Mouse (Mus musculus) Patski (cell line): ENCODE measurements at regions not wholly inside any gene's neighbourhood (a gene's known extent, or its start where the extent isn't known, plus 50 kb on each side); places are given as distances from the start of the nearest gene placed in this dataset.

Experiments used
- ATAC-seq: fragments of 100-300 bp; one replicate; pipeline ENCODE4 v1.8.0; 2021
- CTCF ChIA-PET: fragments of 350-600 bp; sonication (Branson Sonifier 250); formaldehyde crosslinking; loops from one replicate; lab custom pipeline; 2022; ENCODE audit warnings: inconsistent platforms; lab: Charles Lee
- POLR2A ChIA-PET: fragments of 350-600 bp; sonication (Branson Sonifier 250); formaldehyde crosslinking; loops from one replicate; lab custom pipeline; 2022; ENCODE audit warnings: antibody characterized with exemption, inconsistent platforms; lab: Charles Lee
- DNase-seq: peaks from one replicate; pipeline ENCODE4 v3.0.0-alpha.2; 2011; ENCODE audit warnings: low read depth, low spot score
- H3K27me3 ChIP-seq: fragments of 371-371 bp; one replicate; pipeline ENCODE4 v1.5.1; 2021
- CTCF ChIP-seq: fragments of 100-300 bp; IDR thresholded peaks from one replicate; pipeline ENCODE4 v1.5.1; 2021
- in situ Hi-C: fragments of 300-500 bp; cut with MboI; formaldehyde crosslinking; loops from 3 replicates; pipeline ENCODE4 v1.11.1; 2018; ENCODE audit warnings: low pct_unique_long_range_greater_than_20kb, mixed read lengths

DNA sequence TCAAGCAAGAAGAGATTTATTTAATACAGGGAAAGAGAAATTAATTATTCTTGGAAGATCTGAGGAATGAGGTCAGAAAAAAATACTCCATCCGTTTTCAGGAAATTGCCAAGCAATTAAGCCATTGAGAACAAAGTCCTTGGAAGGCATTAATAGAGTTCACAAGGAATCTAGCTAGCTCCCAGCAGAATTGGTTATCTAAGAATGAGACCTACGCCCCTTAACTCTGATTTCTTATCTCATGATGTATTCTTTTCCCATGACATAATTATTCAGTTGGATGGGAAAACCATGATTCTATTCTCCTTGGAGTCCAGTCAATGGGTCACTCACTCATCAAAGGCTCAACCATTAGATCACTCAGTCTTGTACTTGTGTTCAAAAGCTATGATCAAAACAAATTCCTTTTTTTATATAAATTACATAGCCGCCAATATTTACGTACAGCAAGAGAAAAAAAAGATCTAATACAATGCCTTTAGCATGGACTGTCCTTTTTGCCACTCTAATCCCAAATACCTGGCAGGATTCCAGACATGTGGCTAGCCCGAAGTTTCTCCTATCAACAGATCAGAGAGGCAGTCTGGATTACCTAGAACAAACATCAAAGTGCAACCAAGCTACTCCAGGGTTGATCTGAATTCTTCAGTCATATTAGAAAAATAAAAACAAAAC is 213.3 kb downstream of the Galc start:
- no peaks in the 10 kb centered on the region for H3K27me3 ChIP-seq
- CTCF ChIA-PET, result no interaction called here
- POLR2A ChIA-PET, result no interaction called here
- ATAC-seq (no peak), DNase-seq (no peak)
- in situ Hi-C loops, result no loop called here
- TF ChIP-seq CTCF, result no peak

DNA sequence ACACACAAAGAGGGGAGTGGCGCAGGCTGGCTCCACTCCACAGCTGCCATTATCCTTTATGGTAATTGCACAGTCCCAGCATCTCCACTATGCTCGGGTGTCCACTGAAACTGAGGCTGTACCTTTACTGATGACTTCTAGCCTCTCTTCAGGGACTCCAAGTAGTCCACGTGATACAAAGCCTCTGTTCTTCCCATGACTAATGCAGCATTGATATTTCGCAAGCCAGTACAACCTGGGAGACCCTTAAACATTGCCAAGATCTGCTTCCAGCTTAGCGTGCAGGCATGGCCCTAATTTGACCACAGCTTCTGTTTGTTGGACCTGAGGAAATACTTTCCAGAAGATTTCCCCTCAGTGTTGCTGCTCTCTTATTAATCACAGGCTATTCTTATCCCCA is 215.8 kb downstream of the Galc start:
- no peaks in the 10 kb centered on the region for H3K27me3 ChIP-seq
- no peak for TF ChIP-seq CTCF
- ChIA-PET CTCF (no interaction called here), POLR2A (no interaction called here)
- peak; percentile 75 for DNase-seq
- ATAC-seq, result peak; percentile 88
- in situ Hi-C loops, result no loop called here

DNA sequence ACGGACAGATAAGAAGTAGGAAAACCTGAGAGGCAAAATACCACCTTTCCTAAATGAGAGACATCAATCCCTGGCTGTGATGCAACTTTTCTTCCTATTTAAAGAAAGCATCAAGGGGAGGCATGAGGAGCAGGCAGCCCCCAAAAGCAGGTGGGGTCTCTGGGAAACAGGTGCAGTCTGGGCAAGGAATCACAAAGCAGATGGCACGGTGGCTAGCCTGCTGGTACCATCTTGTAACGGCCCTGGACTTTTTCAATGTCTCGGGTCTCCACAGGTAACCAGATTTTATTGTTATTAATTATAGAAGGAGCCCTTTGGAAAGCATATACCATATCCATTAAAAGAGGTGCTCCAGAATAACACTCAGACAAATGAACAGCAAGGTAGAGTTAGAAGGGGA is 219.6 kb downstream of the Galc start:
- in situ Hi-C loops, result no loop called here
- no peak for TF ChIP-seq CTCF
- POLR2A ChIA-PET, result no interaction called here
- no peak for DNase-seq
- H3K27me3 ChIP-seq, result no peaks in the 10 kb centered on the region
- ATAC-seq, result no peak
- CTCF ChIA-PET, result no interaction called here

DNA sequence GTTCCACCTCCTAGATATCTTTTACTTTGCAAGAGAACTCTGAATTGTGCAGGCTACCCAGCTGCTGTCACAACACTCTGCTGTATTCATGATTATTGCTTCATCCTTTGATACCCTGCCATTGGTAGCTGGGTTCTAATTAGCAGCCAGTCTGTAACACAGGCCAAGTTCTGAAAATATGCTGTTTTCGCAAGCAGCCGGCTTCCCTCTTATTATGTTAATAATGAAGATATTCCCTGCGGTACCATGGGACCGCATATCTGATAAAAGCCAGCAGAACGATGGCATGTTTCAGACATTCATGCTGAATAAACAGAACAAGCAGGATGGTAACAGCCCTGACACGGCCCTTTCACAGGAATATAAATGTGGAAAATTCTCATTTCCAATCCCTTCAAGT is 235.6 kb downstream of the Galc start:
- no peak for TF ChIP-seq CTCF
- ChIA-PET CTCF (interaction anchor here (1.6 kb wide), 1 partner anchor 10 kb away, joined by 4 read pairs; no protein-coding TSS in a partner anchor), POLR2A (no interaction called here)
- ATAC-seq, result no peak
- H3K27me3 ChIP-seq, result no peaks in the 10 kb centered on the region
- DNase-seq, result no peak
- in situ Hi-C loops, result no loop called here

DNA sequence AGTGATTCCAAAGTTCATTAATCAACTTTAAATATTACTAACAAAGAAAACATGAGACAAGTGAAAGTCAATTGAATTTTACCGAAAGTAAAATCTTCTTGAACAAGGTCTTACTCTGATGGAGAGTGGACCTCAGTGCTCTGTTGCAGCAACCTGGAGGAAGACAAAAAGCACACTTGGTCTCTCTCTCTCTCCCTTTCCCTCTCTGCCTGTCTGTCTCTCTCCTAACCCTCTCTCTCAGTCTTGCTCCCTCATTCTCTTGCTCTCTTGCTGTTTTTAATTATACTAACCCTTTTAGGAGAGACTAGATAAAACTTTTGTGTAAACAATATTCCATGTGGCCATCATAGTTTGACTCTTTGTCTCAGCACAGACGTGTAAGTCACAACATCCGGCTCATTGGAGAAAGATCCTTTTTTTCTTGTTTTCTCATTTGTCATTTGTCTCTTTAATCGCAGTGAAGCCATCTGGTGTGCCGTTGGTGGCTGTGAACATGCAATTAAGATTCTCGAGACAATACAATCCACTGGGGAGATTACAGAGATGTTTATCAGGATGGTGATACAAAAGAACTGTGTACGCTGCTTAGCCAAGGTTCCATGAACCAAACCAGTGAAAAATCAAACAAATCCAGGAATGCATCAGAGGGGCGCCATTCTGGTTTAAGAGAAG is 244.5 kb downstream of the Galc start:
- ChIA-PET CTCF (no interaction called here), POLR2A (no interaction called here)
- DNase-seq, result no peak
- no peak for TF ChIP-seq CTCF
- in situ Hi-C loops, result no loop called here
- no peaks in the 10 kb centered on the region for H3K27me3 ChIP-seq
- no peak for ATAC-seq

DNA sequence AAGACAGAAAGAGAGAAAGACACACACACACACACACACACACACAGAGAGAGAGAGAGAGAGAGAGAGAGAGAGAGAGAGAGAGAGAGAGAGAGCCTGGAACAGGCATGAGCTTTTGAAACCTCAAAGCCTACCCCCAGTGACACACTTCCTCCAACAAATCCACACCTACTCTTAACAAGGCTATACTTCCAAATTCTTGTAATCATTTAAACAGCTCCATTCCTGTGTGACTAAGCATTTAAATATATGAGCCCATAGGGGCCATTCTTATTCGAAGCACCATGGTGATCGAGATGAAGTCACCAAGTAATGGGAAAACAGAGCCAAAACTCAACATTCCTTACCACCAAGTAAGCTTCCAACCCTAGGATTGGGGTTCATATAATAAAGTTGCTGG is 250.1 kb downstream of the Galc start:
- CTCF ChIA-PET, result interaction anchor here (1.5 to 1.6 kb wide), 2 partner anchors 10 to 14 kb away, joined by 4 to 5 read pairs; no protein-coding TSS in a partner anchor
- in situ Hi-C loops, result no loop called here
- DNase-seq, result no peak
- H3K27me3 ChIP-seq, result no peaks in the 10 kb centered on the region
- no peak for TF ChIP-seq CTCF
- ATAC-seq, result peak; percentile 42
- POLR2A ChIA-PET, result no interaction called here

DNA sequence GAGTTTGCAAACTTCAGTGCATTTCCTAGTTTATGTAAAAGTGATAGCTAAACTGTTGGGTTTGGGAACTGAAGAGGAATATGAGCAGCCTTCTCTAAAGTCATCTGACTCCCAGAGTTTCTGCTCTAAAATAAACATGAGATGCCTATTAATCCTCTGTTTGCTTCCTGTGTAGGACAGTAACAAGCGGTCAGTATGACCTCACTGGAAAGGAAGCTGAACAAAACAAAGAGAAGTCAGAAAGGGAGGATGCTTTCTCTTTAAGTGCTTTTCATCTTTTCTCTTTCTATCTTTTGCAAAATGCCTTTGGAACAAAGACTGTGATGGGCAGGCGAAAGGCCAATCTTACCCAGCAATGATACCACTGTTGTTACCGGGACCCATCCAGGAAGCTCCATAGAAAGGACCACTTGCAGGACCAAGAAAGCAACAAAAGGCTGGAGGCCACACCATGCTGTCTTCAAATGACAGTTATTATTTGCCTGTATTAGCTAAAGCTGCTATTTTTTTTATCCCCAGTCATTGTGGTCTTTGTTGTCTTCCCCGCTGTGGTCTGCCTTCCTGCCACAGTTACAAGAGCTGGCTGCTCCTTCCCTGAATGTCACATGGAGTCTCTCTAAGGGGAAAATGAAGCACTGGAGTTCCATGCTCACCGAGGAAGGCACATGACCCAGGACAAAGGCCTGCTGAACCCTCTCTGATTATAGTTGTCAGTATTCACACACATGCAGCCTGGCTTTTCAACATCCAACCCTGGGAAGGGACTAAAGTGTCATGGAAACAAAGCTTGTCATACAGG is 253.4 kb downstream of the Galc start:
- no peaks in the 10 kb centered on the region for H3K27me3 ChIP-seq
- in situ Hi-C loops, result no loop called here

DNA sequence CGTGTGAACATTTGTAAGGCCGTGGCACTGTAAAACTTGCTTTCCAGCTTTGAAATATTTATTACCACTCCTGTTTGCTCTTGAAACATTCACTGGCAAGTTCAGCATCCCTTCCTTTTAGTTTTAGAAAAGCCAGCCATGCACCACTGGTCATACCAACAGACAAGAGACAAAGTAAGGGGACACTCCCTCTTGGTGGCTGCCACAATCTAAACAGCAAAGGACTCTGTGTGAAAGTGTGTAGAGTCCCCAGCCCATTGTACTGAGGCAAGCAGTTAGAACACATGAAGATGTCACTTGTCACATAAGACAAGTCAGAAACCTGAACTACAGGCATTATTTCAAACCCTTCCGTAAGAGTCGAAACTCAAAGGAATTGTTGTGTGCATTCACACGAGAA is 257.0 kb downstream of the Galc start:
- in situ Hi-C loops, result no loop called here
- ATAC-seq, result no peak
- DNase-seq, result no peak
- CTCF ChIA-PET, result no interaction called here
- H3K27me3 ChIP-seq, result no peaks in the 10 kb centered on the region
- no peak for TF ChIP-seq CTCF
- POLR2A ChIA-PET, result no interaction called here

More for the DNA sequence above, 253.4 kb downstream of the Galc start:
- DNase-seq (peak; percentile 28), ATAC-seq (peak; percentile 86)
- TF ChIP-seq CTCF, result no peak
- POLR2A ChIA-PET, result no interaction called here
- CTCF ChIA-PET, result interaction anchor here (1.3 to 1.5 kb wide), 2 partner anchors 10 to 144 kb away, joined by 3 read pairs; no protein-coding TSS in a partner anchor

DNA sequence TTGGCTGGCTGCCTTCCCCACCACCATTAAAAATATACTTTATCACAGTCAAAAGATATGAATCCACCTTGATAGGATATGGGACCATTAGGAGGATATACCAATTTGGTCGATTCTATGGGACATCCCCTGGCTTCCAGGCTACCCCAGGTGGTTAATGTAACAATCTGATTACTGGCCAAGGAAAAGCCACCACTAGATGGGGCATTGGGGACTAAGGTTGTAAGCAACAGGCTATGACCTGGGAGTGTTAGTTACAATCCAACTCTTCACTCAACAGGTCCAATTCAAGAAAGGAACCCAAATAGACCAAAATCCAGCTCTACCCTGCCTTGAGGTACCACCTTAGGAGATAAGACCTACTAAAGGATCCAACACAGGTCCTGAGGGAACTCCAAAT is 264.4 kb downstream of the Galc start:
- in situ Hi-C loops, result loop anchor here (5.0 kb wide), 1 partner anchor 187 kb away; no protein-coding TSS in a partner anchor
- no peak for DNase-seq
- CTCF ChIA-PET, result interaction anchor here (0.6 to 2.8 kb wide), 2 partner anchors 174 to 186 kb away, joined by 3 to 17 read pairs; no protein-coding TSS in a partner anchor

DNA sequence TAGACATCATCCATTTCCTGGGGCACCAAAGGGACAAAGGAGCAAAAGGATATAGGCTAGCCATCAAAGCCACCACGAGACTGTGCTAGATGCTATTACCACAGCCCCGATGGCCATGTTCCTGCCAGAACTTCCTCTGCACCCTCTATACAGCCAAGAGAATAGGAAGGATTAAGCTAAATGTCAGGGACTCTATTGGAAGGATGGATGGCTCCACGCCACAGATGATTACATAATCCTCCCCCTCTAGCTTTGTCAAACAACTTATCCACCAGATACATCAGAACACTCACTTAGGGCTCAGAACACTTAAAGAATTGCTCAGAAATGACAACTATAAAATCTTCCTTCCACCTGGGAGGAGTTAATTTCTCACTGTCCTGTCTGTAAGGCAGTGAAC is 265.3 kb downstream of the Galc start:
- DNase-seq, result no peak
- POLR2A ChIA-PET, result no interaction called here
- no peaks in the 10 kb centered on the region for H3K27me3 ChIP-seq
- CTCF ChIA-PET, result interaction anchor here (0.8 to 2.8 kb wide), 2 partner anchors 24 to 187 kb away, joined by 3 to 17 read pairs; no protein-coding TSS in a partner anchor
- no peak for ATAC-seq
- in situ Hi-C loops, result loop anchor here (5.0 kb wide), 1 partner anchor 188 kb away; no protein-coding TSS in a partner anchor
- TF ChIP-seq CTCF, result no peak

More for the DNA sequence above, 264.4 kb downstream of the Galc start:
- H3K27me3 ChIP-seq, result no peaks in the 10 kb centered on the region
- peak; percentile 52 for TF ChIP-seq CTCF
- POLR2A ChIA-PET, result no interaction called here
- ATAC-seq, result no peak

DNA sequence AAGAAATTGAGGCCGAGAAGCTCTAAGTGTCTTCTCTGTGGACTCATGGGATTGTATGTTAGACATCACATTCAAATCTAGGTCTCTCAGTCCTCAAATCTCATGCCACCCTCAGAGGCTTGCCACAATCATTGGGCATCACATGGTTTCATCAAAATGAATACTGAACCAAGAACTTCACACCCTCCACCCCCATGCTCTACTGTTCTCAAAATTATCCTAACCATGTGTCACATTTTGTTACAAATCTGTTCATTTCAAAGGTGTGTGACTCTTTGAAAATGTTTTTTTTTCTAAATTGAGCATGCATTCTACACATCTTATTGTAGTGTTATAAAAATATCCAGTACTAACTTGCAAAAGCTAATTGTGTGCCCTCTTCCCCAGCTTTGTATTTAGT is 275.9 kb downstream of the Galc start:
- ChIA-PET POLR2A (no interaction called here), CTCF (no interaction called here)
- no peak for TF ChIP-seq CTCF
- DNase-seq (no peak), ATAC-seq (no peak)
- in situ Hi-C loops, result no loop called here
- no peaks in the 10 kb centered on the region for H3K27me3 ChIP-seq
